17 mouse cellular contexts compared by ENCODE assay signal in genomic region chr15:85682780-85683179, GRCm38 (mm10). TPM values are rescaled to one million over a fixed set of nuclear protein-coding genes. Genes with fewer than 3 reads are reported as not detected.
DNase-seq lines count a peak whose midpoint lies in the region; ATAC-seq and TF ChIP-seq lines count a peak whose summit lies in the region.
"Had no signal": no experiment of that assay in that cellular context is flagged by ENCODE, and none has a peak within 500 bp of the region (broad histone marks: within the 10 kb centered on the region; RNA-seq: fewer than 3 reads in every experiment).

No protein-coding gene starts in this region.

- peak overlapping the region; percentile 83 for H3K27ac ChIP-seq in cerebellum, adult 2 months (ENCODE audit: insufficient read depth, low read length)
- no peak overlapping the region for H3K27ac ChIP-seq in hindbrain, embryonic 14.5 days
- H3K27ac ChIP-seq in hindbrain, embryonic 12.5 days: no peak overlapping the region
- no peak overlapping the region for H3K27ac ChIP-seq in midbrain, embryonic 16.5 days (ENCODE audit: low read length)
- no peak overlapping the region for H3K27ac ChIP-seq in midbrain, embryonic 13.5 days
- H3K27ac ChIP-seq in neural tube, embryonic 15.5 days (replicated peaks): peak overlapping the region; percentile 68; the same call in 1 of the 2 replicates
- H3K27ac ChIP-seq: forebrain, embryonic 10.5 days; limb, embryonic 13.5 days; lung, embryonic 15.5 days had no signal

- H3K9ac ChIP-seq in hindbrain, embryonic 14.5 days: no peak overlapping the region
- no peak overlapping the region for H3K9ac ChIP-seq in hindbrain, embryonic 12.5 days
- H3K9ac ChIP-seq in midbrain, embryonic 16.5 days (ENCODE audit: low read depth, low read length): peak overlapping the region; percentile 24; the same call in 1 of the 2 replicates
- no peak overlapping the region for H3K9ac ChIP-seq in midbrain, embryonic 13.5 days (replicated peaks)
- H3K9ac ChIP-seq in neural tube, embryonic 15.5 days (replicated peaks): no peak overlapping the region
- H3K9ac ChIP-seq: limb, embryonic 13.5 days; lung, embryonic 15.5 days had no signal

- H3K27me3 ChIP-seq in cerebellum, adult 2 months (ENCODE audit: control insufficient read depth, insufficient read depth, low read length): no peaks in the 10 kb centered on the region
- no peaks in the 10 kb centered on the region for H3K27me3 ChIP-seq in hindbrain, embryonic 14.5 days (ENCODE audit: control insufficient read depth, insufficient read depth, low read length)
- H3K27me3 ChIP-seq in hindbrain, embryonic 12.5 days: peaks cover 23% of the 10 kb centered on the region
- H3K27me3 ChIP-seq in midbrain, embryonic 16.5 days (ENCODE audit: control insufficient read depth, insufficient read depth, low read depth, low read length): no peaks in the 10 kb centered on the region
- H3K27me3 ChIP-seq in midbrain, embryonic 13.5 days: peaks cover 21% of the 10 kb centered on the region
- H3K27me3 ChIP-seq in neural tube, embryonic 15.5 days (replicated peaks): no peaks in the 10 kb centered on the region
- H3K27me3 ChIP-seq: limb, embryonic 13.5 days; lung, embryonic 15.5 days had no signal

- TF ChIP-seq CTCF in cerebellum, adult 2 months (IDR thresholded peaks at IDR 0.05; ENCODE audit: borderline replicate concordance, insufficient read depth, low read depth, low read length): no peak

- TF ChIP-seq POLR2A in cerebellum, adult 2 months (IDR thresholded peaks at IDR 0.05; ENCODE audit: borderline replicate concordance, insufficient read depth, low read length): no peak

- peaks cover 59% of the 10 kb centered on the region for H3K4me1 ChIP-seq in cerebellum, adult 2 months (ENCODE audit: control insufficient read depth, insufficient read depth, low read length)
- peaks cover 43% of the 10 kb centered on the region for H3K4me1 ChIP-seq in hindbrain, embryonic 14.5 days (replicated peaks; ENCODE audit: control insufficient read depth, insufficient read depth, low read length)
- H3K4me1 ChIP-seq in hindbrain, embryonic 12.5 days: peaks cover 49% of the 10 kb centered on the region
- peaks cover 23% of the 10 kb centered on the region for H3K4me1 ChIP-seq in midbrain, embryonic 16.5 days (ENCODE audit: control insufficient read depth, insufficient read depth, low read length)
- H3K4me1 ChIP-seq in midbrain, embryonic 13.5 days (replicated peaks): peaks cover 58% of the 10 kb centered on the region
- H3K4me1 ChIP-seq in neural tube, embryonic 15.5 days: peaks cover 93% of the 10 kb centered on the region
- H3K4me1 ChIP-seq: megakaryocyte, embryonic 14.5 days had no signal

- no peak for DNase-seq in cerebellum, adult 2 months
- no peak for DNase-seq in cerebellum, adult 18-20 months
- no peak for DNase-seq in hindbrain, embryonic 14.5 days (ENCODE audit: low spot score)
- DNase-seq: cerebellum, adult 11-12 months; kidney, adult 8-10 months; right cerebral cortex, postnatal 4 days; thymus, adult 18-20 months had no signal

- 17% methylated on average over 6 of the region's 6 CpGs for WGBS in cerebellum, adult 2 months
- whole genome bisulfite sequencing in hindbrain, embryonic 14.5 days: 72% methylated on average over 6 of the region's 6 CpGs
- WGBS in hindbrain, embryonic 12.5 days: 84% methylated on average over 6 of the region's 6 CpGs
- 73% methylated on average over 6 of the region's 6 CpGs for WGBS in midbrain, embryonic 16.5 days
- WGBS in midbrain, embryonic 13.5 days: 78% methylated on average over 6 of the region's 6 CpGs
- 67% methylated on average over 6 of the region's 6 CpGs for WGBS in neural tube, embryonic 15.5 days

- H3K4me2 ChIP-seq in hindbrain, embryonic 14.5 days (replicated peaks): peak overlapping the region; percentile 33
- H3K4me2 ChIP-seq in hindbrain, embryonic 12.5 days (replicated peaks): no peak overlapping the region
- no peak overlapping the region for H3K4me2 ChIP-seq in midbrain, embryonic 16.5 days (ENCODE audit: low read length)
- H3K4me2 ChIP-seq in midbrain, embryonic 13.5 days (replicated peaks): no peak overlapping the region
- H3K4me2 ChIP-seq in neural tube, embryonic 15.5 days: peak overlapping the region; percentile 36
- H3K4me2 ChIP-seq: limb, embryonic 13.5 days; lung, embryonic 15.5 days had no signal

- ATAC-seq in hindbrain, embryonic 14.5 days (ENCODE audit: low FRiP score): no peak
- ATAC-seq in hindbrain, embryonic 12.5 days (ENCODE audit: low FRiP score): no peak
- ATAC-seq in midbrain, embryonic 16.5 days: no peak
- no peak for ATAC-seq in midbrain, embryonic 13.5 days
- ATAC-seq in neural tube, embryonic 15.5 days (ENCODE audit: low FRiP score): no peak
- ATAC-seq in cerebellum, adult (ENCODE audit: insufficient number of reproducible peaks, low FRiP score, low TSS enrichment): no peak
- ATAC-seq: activated CD4-positive, CD25-positive, alpha-beta regulatory T cell, adult 4 months had no signal

- no peaks in the 10 kb centered on the region for H3K9me3 ChIP-seq in hindbrain, embryonic 14.5 days (ENCODE audit: control insufficient read depth, low read length)
- H3K9me3 ChIP-seq in hindbrain, embryonic 12.5 days (replicated peaks): no peaks in the 10 kb centered on the region
- no peaks in the 10 kb centered on the region for H3K9me3 ChIP-seq in midbrain, embryonic 16.5 days (replicated peaks; ENCODE audit: control insufficient read depth, low read length, poor library complexity, severe bottlenecking)
- H3K9me3 ChIP-seq in midbrain, embryonic 13.5 days: no peaks in the 10 kb centered on the region
- no peaks in the 10 kb centered on the region for H3K9me3 ChIP-seq in neural tube, embryonic 15.5 days (replicated peaks)
- H3K9me3 ChIP-seq: forebrain, embryonic 10.5 days; limb, embryonic 13.5 days; lung, embryonic 15.5 days; megakaryocyte, embryonic 14.5 days had no signal

- H3K36me3 ChIP-seq in hindbrain, embryonic 14.5 days (replicated peaks; ENCODE audit: control insufficient read depth, insufficient read depth): peaks cover 42% of the 10 kb centered on the region
- peaks cover 14% of the 10 kb centered on the region for H3K36me3 ChIP-seq in hindbrain, embryonic 12.5 days
- H3K36me3 ChIP-seq in midbrain, embryonic 16.5 days (ENCODE audit: control insufficient read depth, insufficient read depth, low read length): no peaks in the 10 kb centered on the region
- H3K36me3 ChIP-seq in midbrain, embryonic 13.5 days: peaks cover 22% of the 10 kb centered on the region
- H3K36me3 ChIP-seq in neural tube, embryonic 15.5 days: peaks cover 21% of the 10 kb centered on the region; the same call in 1 of the 2 replicates
- H3K36me3 ChIP-seq: forebrain, embryonic 10.5 days had no signal

- H3K4me3 ChIP-seq in cerebellum, adult 2 months (replicated peaks; ENCODE audit: insufficient read depth, low read depth, low read length): peak overlapping the region; percentile 5
- no peak overlapping the region for H3K4me3 ChIP-seq in hindbrain, embryonic 14.5 days (replicated peaks; ENCODE audit: low read length)
- H3K4me3 ChIP-seq in hindbrain, embryonic 12.5 days: no peak overlapping the region
- no peak overlapping the region for H3K4me3 ChIP-seq in midbrain, embryonic 16.5 days (ENCODE audit: low read depth, low read length)
- H3K4me3 ChIP-seq in midbrain, embryonic 13.5 days (replicated peaks): no peak overlapping the region
- no peak overlapping the region for H3K4me3 ChIP-seq in neural tube, embryonic 15.5 days (replicated peaks)
- H3K4me3 ChIP-seq: forebrain, embryonic 10.5 days; limb, embryonic 13.5 days; lung, embryonic 15.5 days; megakaryocyte, embryonic 14.5 days had no signal

RNA-seq across cellular contexts. Expression of gene Ppara, which starts 52.0 kb away (rescaled TPM):
- 1.1 and 1.5 TPM in 2 replicates for polyA plus RNA-seq in cerebellum, adult 2 months (2012; rRNA removed)
- polyA plus RNA-seq in hindbrain, embryonic 14.5 days (2014; fragmentation: Nextera tagmentation; extraction: Ambion mirVana): 1.2 and 1.6 TPM in 2 replicates
- polyA plus RNA-seq in hindbrain, embryonic 12.5 days (2016; fragmentation: Nextera tagmentation; extraction: Ambion mirVana): 1.0 and 1.1 TPM in 2 replicates
- polyA plus RNA-seq in midbrain, embryonic 16.5 days (2015; fragmentation: Nextera tagmentation; extraction: Ambion mirVana): 1.5 and 1.9 TPM in 2 replicates
- polyA plus RNA-seq in midbrain, embryonic 13.5 days (2015; fragmentation: Nextera tagmentation; extraction: Ambion mirVana): 0.54 and 0.96 TPM in 2 replicates
- polyA plus RNA-seq in neural tube, embryonic 15.5 days (2015; fragmentation: Nextera tagmentation; extraction: Ambion mirVana): 1.5 and 2.0 TPM in 2 replicates

Comparison
In these comparisons a context has a peak if more than half of its experiments do, and no peak if none do; other contexts are left out.
1. H3K4me2 ChIP-seq: peak in hindbrain, embryonic 14.5 days (single experiment) and neural tube, embryonic 15.5 days (single experiment); none in hindbrain, embryonic 12.5 days (single experiment), midbrain, embryonic 16.5 days (single experiment) and midbrain, embryonic 13.5 days (single experiment).
2. H3K27ac ChIP-seq: peak in cerebellum, adult 2 months (single experiment) and neural tube, embryonic 15.5 days (single experiment); none in hindbrain, embryonic 14.5 days (single experiment), hindbrain, embryonic 12.5 days (single experiment), midbrain, embryonic 16.5 days (single experiment) and midbrain, embryonic 13.5 days (single experiment).